Mouse (Mus musculus) spleen, adult 18-20 months (tissue): ENCODE measurements around the gene Casp8ap2.
A peak's percentile ranks its signal among the peaks of the same experiment; 100 is the strongest.

Experiments
- DNase-seq, 2 experiments: peaks; one replicate each; pipeline ENCODE4 v3.0.0; 2022; ENCODE audit warnings: mixed read lengths in 2 of 2

Casp8ap2 gene

GRCm38 (mm10) chr4:32615034-32615881 lies at the start of gene Casp8ap2:
Gene Casp8ap2 (plus strand): TSS chr4:32615451.
- DNase-seq, result peak; percentile 98 to 99

DNA sequence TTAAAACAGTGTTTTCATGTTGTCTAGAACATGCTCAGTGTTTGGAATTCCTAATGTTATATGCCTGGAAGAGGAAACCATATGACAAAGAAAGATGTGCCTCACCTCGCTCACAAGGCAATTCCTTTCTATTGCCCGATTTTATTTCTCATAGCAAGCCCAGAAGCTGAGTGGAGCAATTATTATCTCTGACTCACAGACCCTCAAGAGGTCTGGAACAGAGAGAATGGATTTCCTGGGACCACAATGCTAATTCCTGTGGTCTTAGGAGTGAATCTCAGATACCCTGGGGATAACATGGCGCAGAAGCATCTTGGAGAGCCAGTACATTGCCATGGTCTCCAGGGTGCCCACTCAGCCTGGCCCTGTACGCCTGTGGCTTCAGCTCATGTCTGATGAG lies 46.2 kb upstream of the Casp8ap2 start:
- DNase-seq, result no peak

DNA sequence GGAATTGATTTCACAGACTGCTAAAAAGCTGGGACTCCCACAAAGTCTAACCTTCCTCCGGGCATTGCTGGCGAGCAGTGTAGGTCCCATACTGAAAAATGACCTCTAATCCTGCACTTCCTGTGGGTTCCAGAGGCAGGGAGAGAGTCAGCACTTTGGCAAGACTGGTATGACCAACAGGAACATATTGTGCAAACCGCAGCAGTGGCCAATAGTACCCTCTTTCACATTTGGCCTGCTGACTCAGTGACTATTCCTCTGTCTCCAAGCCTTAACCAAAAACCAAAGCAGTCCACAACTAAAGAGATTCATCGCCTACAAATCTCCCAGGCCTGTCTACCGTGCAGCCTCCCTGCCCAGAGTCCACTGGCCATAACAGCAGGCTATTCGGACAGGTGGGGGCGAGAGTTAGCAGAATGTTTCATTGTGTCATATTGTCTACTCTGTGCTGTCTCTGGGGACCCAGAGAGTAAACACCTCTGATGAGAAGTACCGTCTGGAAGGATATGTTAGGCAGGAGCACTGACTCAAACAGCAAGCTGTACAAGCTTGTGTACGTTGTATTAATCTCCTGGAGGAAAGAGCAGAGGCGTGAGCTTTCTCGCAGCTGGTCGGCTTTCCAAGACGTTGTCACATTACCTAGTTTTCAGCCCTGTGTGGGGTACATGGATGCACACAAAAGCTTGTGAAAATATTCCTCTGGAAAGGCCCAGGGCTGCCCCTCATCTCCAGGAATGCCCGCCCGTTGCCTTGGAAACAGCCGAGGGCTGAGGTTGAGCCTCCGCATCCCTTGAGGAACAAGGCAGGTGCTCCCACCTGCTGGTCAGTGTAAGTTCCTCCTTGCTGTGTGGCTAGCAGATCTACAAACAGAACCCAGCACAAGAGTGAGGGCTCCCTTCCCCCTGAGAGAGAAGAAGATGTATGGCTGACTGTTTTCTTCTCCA lies 45.0 kb upstream of the Casp8ap2 start:
- DNase-seq, result no peak

GRCm38 (mm10) chr4:32570939-32571317 lies 44.3 kb upstream of the Casp8ap2 start:
- no peak for DNase-seq

GRCm38 (mm10) chr4:32571441-32571840 lies 43.8 kb upstream of the Casp8ap2 start:
- DNase-seq, result no peak

GRCm38 (mm10) chr4:32572118-32572517 lies 43.1 kb upstream of the Casp8ap2 start:
- DNase-seq, result no peak

DNA sequence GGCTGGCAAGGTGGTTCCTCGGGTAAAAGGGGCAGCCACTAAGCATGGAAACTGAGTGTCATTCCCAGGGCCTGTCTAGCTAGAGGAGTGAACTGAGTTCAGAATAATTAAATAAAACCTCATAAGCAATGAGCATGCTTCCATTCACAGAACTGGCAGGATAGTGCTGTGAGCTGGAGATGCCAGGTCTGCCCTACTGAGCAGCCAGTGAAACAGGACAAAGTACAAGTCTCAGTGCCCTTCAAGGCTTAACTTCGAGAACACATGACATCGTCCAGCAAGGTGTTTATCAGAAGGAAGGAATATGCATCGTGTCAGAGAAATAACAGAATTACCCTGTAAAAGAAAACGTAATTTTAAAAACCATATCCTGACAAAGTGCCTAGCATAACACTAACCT lies 41.7 kb upstream of the Casp8ap2 start:
- no peak for DNase-seq

- DNase-seq, result no peak
Measured at GRCm38 (mm10) chr4:32574604-32575003, 40.6 kb upstream of the Casp8ap2 start.

- no peak for DNase-seq
Measured at GRCm38 (mm10) chr4:32575165-32575564, 40.1 kb upstream of the Casp8ap2 start.

DNA sequence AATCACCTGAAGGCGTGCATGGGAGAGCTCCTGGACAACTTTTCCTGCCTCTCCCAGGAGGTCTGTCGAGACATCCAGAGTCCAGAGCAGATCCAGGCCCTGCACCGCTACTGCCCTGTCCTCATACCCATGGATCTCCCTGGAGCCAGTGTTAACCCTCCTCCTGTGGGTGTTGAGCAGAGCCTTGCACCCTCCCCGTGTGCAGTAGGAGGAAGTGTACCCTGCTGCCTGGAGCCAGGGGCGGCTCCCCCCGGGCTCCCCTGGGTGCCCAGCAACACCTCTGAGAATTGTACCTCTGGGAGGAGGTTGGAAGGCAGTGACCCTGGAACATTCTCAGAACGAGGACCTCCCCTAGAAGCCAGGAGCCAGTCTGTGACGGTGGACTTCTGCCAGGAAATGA lies 35.4 kb upstream of the Casp8ap2 start:
- DNase-seq, result no peak

DNA sequence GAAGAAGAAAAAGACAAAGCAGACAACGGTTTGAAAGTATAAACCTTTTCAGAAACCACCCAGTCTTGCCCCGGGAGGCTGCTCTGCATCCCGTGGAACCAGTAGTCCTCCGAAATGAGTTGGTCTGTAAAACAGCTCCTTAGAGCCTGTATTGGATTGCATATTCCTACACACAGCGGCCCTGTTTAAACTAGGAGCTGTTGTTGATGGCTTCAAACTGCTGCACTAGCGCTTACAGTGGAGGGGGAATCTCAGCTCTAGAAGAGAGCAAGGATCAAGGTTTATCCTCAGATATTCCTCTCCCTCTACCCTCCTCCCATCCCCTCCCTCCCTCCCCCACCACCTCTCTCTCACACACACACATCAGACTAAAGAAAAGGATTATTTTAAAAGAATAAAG lies 31.1 kb upstream of the Casp8ap2 start:
- no peak for DNase-seq

DNA sequence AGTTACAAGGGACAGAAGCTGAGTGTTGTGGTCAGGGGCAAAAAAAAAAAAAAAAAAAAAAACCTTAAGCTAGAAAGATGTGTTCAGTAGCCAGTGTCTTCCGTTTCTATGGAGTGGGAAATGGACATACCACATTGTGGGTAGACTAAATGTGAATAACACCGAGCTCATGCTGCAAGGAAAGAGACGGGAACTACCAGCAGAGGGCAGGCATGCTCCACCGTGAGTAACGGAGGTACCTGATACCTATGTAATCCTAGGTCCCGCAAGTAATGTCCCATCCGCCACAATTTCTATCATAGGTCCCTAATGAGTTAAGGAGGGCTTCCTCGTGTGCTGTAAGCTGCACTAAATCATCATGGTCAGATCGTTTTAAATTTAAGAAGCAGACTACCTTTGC lies 28.7 kb upstream of the Casp8ap2 start:
- DNase-seq, result peak; percentile 40 to 72

DNA sequence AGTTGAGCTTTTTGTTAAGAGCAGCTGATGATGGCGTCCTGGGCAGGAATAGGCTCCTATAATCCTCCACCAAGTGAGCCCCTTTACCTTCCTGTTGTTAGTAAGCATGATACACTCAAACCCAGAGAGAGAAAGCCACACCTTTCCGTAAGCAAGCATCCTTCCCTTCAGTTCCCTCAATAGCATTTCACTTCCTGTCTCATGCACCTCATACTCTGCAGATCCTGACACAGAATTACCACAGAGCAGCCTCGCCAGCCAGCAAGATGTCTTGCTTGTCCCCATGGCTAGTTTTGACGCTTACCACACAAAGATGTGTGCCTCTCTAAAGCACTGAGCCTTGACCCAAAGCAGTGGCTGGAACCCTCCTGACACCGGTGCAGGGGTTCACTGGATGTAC lies 27.7 kb upstream of the Casp8ap2 start:
- no peak for DNase-seq

GRCm38 (mm10) chr4:32588237-32588636 lies 27.0 kb upstream of the Casp8ap2 start:
- no peak for DNase-seq

- DNase-seq, result peak in 1 of 2 experiments; percentile 42
Measured at GRCm38 (mm10) chr4:32601135-32601534, 14.1 kb upstream of the Casp8ap2 start.

DNA sequence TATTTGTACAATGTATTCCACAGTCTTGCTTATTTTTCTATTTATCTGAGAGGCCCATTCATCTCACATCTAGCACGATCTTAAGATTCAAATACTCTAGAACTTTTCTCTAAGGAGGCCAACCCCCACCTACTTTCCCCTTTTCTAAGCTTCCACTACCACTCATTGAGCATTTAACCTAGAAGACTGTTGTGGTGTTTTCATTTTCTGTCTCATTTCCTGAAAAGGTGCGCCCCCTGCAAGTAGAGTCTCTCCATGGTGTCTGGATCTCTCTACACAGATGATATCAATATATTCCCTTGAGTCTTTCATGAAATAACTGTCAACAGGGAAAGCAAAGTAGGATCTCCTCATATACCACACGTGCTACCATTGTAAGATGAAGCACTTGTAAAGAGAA lies 12.6 kb upstream of the Casp8ap2 start, which contains the start of gene Gja10:
TSS of gene Gja10 (minus strand) at position 101 of the 400 bp plus-strand sequence.
- DNase-seq, result no peak

DNA sequence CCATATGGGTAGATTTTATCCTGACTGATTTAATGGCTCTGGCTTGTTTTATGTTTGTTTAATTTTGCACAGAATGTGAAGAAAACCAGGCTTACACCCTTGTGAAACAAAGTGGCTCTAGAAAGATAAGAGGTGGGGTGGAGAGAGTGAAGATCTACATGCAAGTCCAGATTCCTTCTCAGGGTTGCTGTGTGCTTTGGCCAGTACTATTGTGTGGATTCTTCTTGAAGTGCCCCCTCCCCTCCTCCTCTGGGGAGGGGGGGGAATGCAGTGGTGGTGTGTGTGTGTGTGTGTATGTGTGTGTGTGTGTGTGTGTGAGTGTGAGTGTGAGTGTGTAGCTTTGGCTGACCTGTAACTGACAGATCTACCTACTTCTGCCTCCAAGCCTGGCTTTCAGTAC lies 6.4 kb downstream of the Casp8ap2 start:
- DNase-seq, result no peak

- DNase-seq, result no peak
Measured at GRCm38 (mm10) chr4:32651669-32652068, 36.4 kb downstream of the Casp8ap2 start.

GRCm38 (mm10) chr4:32656146-32656904 lies 41.1 kb downstream of the Casp8ap2 start:
- DNase-seq, result peak in 1 of 2 experiments; percentile 2

DNA sequence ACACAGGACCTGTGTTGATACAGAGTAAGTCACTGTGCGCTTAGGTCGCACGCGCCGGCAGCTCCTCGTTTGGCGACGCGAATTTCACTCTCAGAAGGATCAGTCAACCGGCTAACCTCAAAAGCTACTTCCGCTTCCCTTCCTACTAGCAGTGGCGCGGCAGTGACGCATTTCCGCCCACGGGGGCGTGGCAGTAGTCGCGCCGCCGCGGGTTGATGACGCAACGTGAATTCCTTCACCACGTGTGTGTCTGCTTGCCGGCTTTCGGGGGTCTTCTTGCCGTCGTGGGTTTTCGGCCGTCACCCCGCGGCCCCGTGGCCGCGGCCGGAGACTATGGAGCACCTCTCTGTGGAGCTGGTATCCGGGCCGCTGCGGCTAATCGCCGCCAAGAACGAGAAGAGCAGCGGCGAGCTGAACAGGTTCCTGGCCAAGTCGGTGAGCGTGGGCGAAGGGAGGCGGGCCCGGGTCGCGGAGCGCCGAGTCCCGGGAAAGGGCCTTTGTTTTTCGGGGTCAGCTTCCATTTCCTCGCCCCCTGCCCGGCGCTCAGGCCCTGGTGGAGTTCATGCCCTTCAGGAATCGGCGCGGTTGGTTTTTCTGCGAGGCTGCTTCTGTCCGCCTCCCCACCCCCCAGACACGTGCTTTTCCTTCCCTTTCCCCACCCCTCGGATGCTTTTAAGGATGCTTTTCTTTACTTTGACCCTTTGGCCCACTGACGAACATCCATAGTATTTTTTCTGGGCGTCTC lies 41.8 kb downstream of the Casp8ap2 start, which contains the start of gene Mdn1:
TSS of gene Mdn1 (plus strand) at position 202 of the 745 bp plus-strand sequence.
- peak; percentile 89 to 97 for DNase-seq

- no peak for DNase-seq
Measured at GRCm38 (mm10) chr4:32665843-32666242, 50.6 kb downstream of the Casp8ap2 start.

- no peak for DNase-seq
Measured at GRCm38 (mm10) chr4:32668291-32668690, 53.0 kb downstream of the Casp8ap2 start.
